Mouse (Mus musculus) stomach, adult 2 months (tissue): ENCODE data around the gene Acta2. TPM values are rescaled to one million over a fixed set of nuclear protein-coding genes. Genes with fewer than 3 reads are reported as not detected.

Experiments
- polyA plus RNA-seq: library from polyadenylated mRNA; depleted of rRNA; stranded (reverse); fragments of >200 nt; gene quantifications from 2 replicates; pipeline ENCODE4 v1.2.3, GENCODE M21; 2012; rRNA removed

Acta2 gene
- 1,026 and 1,260 TPM in 2 replicates for polyA plus RNA-seq

DNA sequence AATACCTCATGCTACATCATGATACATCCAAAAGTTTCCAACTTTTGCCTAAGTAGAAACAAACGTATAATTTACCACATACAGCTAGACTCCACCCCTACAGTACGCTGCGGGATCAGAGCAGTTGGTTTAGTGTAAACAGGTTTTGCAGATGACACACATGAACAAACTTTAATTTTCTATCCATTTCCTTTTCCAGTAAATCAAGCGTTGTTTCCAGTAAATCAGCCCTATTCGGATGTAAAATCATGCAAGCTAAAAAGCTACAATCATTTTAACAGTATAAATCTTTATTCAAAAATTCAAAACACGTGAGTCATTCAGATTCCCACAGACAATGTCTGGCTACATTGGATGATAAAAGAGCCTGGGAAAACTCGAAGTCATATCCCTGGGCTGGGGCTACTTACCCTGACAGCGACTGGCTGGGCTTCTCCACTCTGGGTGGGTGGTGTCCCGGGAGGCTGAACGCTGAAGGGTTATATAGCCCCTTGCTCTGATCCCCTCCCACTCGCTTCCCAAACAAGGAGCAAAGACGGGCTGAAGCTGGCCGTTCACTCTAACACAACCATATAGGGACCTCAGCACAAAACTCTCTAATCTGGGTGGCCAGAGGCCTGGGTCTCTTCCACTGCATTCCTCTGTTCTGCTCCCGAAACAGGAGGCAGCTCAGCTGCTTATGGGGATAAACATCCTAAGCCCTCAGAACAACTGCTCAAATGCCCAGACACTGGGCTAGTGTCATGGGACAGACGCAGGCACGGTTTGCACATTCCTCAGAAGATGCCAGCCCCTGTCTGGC lies at the start of gene Acta2:
Gene Acta2 (minus strand): TSS at position 711 of the 802 bp plus-strand sequence.

DNA sequence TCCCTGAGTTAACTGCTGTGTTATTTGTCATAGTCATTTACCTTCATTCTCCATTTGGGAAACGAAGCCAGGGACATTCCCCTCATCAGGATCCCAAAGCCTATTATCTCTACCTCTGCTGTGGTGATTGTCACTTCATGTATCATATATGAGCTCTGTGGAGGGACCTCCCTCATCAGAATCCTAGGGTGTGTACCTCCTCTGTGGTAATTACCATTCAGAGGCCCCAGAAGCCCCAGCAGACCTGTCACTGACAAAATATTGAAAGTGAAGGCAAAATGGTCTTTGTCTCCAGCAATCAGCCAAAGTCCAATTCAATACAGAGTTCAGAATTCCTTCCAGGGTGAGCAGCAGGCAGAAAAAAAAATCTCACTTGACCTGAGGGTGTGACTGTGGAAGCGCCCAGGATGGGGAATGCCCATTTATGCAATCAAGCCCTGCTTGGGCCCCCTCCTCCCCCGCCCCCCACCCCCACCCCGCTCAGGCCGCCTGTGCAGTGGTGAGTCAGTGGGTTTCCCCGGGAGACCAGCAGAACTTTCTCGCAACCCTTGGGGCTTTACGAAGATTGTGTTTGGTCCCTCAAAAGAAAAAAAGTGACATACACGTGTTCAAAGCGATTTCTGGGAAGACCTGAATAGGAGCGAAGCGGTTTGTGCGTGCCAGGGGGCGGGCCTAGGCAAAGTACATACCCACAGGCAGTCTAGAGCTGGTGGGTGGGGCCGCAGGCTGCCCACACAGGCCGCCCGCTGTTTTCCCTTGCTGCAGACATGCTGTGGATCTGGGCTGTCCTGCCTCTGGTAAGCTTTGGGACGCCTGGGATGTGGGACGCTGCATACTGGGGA lies 34.8 kb upstream of the Acta2 start, which contains the start of gene Fas:
Gene Fas (plus strand): TSS at position 719 of the 842 bp plus-strand sequence.

GRCm38 (mm10) chr19:34192008-34192963 lies 63.1 kb downstream of the Acta2 start, which contains the start of gene Stambpl1:
Gene Stambpl1, plus strand, starts transcription at chr19:34192229.

Other genes with a start within 250 kb of the Acta2 start
- gene Lipk, start 247.3 kb downstream of the Acta2 start, polyA plus RNA-seq = 1.3 and 1.6 TPM in 2 replicates
- gene Lipn, start 188.2 kb downstream of the Acta2 start, polyA plus RNA-seq = 0.61 and 0.67 TPM in 2 replicates
- 0.63 and 0.89 TPM in 2 replicates for gene Lipm, start 154.7 kb downstream of the Acta2 start, polyA plus RNA-seq
- gene Ankrd22, start 89.5 kb downstream of the Acta2 start, polyA plus RNA-seq = 0.52 and 1.3 TPM in 2 replicates
- gene Stambpl1, start 63.4 kb downstream of the Acta2 start, polyA plus RNA-seq = 3.7 and 4.0 TPM in 2 replicates
- gene Fas, start 35.1 kb upstream of the Acta2 start, polyA plus RNA-seq = 0.14 and 0.18 TPM in 2 replicates
- 7.7 and 10.1 TPM in 2 replicates for gene Ch25h, start 219.6 kb upstream of the Acta2 start, polyA plus RNA-seq